Mouse (Mus musculus): ENCODE results near the gene Picalm.

DNA sequence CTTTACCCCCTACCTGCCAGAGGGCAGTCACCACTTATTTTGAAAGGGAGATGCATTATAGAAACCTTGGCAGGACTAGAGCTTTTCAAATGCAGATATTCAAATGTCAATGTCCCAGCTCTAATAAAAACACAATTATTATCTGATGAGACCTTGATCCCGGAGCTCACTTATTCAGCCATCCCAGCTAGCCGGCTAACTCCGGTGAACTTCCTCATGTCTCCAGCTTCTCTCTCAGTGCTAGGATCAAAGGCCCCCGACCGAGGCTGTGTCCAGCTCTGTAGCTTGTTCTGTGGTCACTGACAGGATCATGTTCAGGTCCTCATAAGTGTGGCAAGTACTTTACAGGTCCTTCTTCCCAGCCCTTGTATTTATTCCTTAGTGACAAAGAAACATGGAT, 34.9 kb upstream of the Picalm start:
- TF ChIP-seq CTCF (IDR thresholded peaks at IDR 0.05; ENCODE audit: control insufficient read depth, insufficient read depth, insufficient read length) (no peak), USF1 (IDR thresholded peaks at IDR 0.05; ENCODE audit: low read depth) (no peak), MYOD1 (IDR thresholded peaks at IDR 0.05; ENCODE audit: control insufficient read depth, insufficient read length, low read depth) (no peak), CEBPB (IDR thresholded peaks at IDR 0.05; ENCODE audit: low read depth) (no peak), MAX (IDR thresholded peaks at IDR 0.05) (no peak)

Measured in C2C12 (cell line).